Mouse (Mus musculus) gastrocnemius, postnatal 36 days (tissue): Measurements from ENCODE around the gene Tada2a. TPM values are rescaled to one million over a fixed set of nuclear protein-coding genes. Genes with fewer than 3 reads are reported as not detected.

Experiments
- DNase-seq, 2 experiments: peaks; one replicate each; pipeline ENCODE4 v3.0.0; 2022
- intact Hi-C: fragments of 180-260 bp; cut with DNase I; formaldehyde crosslinking; loops from one replicate; pipeline ENCODE4 v1.15.1; 2025
- total RNA-seq, 2 experiments: library from RNA; stranded (reverse); gene quantifications; 2 replicates each; pipeline ENCODE4 v1.2.3; 2021

Gene Tada2a
- total RNA-seq, 2 experiments from 2014 or later = 8.6 to 9.4 TPM

DNA sequence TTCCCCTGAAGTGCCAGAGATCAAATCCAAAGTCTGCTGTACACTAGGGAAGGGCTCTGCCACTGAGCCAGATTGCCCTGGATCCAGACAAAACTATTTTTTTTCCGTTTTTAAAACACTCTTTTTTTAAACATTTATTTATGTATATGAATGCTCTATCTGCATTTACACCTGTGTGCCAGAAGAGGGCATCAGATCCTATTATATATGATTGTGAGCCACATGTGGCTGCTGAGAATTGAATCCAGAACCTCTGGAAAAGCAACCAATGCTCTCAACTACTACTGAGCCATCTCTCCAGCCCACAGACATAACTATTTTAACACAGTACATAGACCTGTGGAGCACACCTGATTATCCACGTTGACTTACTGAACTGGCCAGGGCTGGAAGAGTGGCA lies 13.2 kb downstream of the Tada2a start:
- intact Hi-C loops = no loop called here
- no peak for DNase-seq

DNA sequence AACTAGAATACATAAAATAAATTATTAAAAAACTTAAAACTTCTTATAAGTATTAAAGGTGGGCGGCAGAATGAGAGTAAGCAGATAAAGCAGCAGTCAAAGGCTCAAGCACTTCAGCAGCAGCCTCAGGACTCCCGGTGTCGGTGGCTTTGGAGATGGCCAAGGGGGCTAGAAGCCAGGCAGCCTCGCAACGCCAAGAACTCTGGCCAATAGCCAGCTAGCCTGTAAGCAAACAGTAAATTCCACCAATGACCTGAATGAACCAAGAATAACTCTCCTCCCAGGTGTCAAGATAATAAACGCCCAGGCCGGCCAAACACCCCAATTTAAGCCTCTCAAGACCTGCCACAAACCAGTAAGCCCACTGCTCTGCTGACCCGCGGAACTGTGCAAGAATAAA lies 13.8 kb downstream of the Tada2a start:
- intact Hi-C loops = no loop called here
- DNase-seq = peak in 1 of 2 experiments; percentile 26

DNA sequence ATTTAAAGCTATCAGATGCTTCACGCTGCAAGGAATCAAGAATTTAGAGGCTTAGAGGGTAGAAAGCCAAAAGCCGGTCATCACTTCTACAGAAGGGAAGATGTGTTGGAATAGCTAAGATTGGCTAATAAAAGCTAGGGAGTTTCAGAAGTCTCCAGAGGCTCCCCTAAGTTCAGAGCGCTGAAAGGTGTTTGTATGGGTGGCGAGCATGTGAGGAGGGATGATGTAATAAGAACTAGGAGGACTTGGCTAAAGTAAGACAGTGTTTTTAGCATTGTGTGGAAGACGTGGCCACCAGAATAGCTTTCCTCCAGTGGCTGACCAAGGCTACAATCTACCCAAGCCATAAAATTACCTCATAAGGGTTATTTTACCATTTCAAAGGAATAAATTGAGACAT lies 15.8 kb downstream of the Tada2a start:
- DNase-seq = no peak
- intact Hi-C loops = no loop called here

DNA sequence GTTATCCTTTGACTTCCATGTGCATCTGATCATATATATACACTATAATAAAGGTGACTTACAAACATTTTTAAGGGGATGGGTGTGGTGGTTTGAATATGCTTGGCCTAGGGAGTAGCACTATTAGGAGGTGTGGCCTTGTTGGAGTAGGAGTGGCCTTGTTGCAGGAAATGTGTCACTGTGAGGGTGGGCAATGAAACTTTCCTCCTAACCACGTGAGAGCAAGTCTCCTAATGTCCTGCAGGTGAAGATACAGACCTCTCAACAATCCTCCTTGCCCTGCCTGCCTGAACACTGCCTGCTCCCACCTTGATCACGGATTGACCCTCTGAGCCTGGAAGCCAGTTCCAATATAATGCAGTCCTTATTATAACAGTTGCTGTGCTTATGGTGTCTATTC lies 22.3 kb downstream of the Tada2a start:
- DNase-seq = no peak

DNA sequence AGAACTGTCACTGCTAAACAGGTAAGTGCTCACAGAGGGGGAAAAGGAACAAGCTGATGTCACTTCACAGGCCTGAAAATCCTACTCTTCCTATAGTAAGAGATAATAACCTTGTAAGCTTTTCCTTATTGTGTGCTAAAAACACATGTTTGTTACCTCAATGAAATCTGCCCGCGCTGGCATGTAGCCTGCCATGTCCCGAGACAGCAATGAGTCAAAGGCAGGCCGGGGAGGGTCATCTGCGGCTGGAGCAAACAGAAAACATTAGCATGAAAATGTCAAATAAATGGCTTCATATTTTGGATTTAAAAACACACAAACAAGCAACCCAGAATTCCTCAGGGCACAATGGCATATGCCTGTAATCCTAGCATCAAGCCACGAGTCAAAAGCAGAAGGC lies 25.4 kb downstream of the Tada2a start:
- intact Hi-C loops = no loop called here
- no peak for DNase-seq

More for the DNA sequence above, 22.3 kb downstream of the Tada2a start:
- intact Hi-C loops = no loop called here

DNA sequence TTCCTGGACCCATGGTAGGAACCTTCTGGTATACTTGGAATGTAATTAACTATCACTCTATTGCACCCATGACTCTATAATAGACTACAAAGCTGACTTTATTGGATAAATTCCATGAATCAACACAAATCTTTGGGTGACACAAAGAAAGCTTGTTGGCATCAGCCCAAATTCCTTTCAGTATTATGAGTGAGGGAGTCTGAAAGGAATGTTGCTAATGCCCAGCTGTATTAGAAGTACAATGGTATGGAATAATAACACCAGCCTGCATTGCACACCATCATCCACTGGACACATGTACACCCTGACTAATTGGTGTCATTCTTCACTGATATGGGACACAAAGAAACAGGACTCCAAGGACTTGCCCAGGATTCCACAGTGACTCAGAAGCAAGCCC lies 28.2 kb downstream of the Tada2a start:
- DNase-seq = no peak
- intact Hi-C loops = no loop called here

DNA sequence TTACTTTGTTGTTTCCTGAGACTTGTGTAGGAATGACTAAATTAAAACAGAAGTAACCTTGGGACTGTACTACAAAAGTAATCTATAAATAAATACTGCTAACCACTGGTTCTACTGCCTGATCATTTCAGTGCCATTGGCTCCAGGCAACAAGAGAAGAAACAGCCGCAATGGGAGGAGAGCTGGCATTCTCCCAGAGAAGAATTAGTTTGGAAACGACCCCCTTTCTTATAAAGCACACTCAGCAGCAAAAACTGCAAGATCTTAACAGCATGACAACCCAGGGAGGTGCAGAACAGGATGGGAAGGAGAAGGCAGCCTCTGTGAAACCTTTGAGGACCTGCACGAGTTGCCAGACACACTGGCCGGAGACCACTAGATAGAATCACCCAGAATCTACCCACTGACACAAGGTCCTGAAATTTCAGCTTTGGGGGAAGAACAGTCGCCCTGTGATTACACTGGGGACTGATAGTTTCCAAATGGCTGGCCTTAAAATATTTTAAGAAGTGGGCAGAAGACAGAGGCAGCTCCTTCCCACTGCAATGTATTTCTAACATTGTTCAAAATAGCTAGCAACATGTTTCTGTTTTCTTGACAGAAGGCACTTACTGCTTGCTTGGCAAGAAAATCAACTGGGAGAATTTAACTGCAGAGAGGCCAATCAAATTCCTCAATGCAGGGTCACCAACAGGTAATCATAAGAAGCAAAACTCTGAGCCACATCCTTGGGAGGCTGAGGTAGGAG lies 32.0 kb downstream of the Tada2a start:
- intact Hi-C loops = no loop called here
- DNase-seq = no peak

DNA sequence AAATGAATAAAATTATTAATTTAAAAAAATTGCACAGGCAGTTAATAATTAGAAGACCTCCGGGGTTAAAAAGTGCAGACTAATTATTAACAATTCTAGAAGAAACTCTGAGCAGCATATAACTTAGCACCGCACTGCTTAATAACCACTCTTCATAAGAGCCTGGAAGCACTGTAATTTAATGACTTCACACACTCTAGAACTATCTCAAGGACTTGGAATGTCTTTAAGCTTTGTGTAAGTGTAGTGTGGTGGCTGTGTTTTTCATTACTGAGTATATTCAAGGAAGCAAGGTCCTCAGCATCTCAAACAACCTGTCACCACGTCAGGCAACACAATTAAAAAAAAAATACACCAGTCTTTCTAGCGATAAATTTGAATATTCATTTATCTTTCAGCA lies 34.3 kb downstream of the Tada2a start:
- DNase-seq = no peak
- intact Hi-C loops = no loop called here

DNA sequence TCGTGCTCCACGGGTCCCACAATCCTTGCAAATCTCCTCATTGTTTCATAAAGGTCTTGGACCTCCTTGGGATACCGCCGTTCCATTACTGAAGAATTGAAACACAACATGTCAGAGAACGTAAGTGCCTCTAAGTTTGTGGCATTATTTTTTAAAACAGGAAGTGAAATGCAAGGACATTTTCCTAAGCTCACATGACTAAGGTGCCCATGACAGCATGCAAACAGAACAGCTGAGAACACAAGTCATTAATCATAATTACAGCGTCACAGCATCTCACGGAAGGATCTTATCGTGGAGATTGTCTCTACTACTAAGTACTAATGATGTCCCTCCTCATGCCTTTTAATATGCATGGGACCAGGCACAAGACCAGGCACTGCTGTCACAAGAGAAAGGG lies 38.8 kb downstream of the Tada2a start:
- DNase-seq = no peak
- intact Hi-C loops = no loop called here

DNA sequence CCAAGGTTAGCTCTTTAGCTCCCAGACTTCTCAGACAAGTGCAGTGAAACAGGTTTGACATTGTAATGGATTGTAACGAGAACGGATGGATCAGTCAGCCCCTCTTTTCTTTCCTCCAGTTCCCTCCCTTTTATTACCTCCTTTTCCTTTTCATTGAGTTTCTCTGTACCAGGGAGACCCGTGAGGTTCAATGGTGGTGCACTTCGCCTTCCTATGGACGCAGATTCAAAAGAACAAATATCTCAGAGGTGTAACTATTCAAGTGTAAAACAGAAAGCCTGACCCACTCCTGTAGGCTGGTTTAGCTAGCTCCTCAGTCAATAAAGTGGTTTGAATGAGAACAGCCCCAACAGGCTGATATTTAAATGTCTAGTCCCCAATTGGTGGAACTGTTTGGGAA lies 47.5 kb downstream of the Tada2a start:
- intact Hi-C loops = no loop called here
- DNase-seq = no peak

DNA sequence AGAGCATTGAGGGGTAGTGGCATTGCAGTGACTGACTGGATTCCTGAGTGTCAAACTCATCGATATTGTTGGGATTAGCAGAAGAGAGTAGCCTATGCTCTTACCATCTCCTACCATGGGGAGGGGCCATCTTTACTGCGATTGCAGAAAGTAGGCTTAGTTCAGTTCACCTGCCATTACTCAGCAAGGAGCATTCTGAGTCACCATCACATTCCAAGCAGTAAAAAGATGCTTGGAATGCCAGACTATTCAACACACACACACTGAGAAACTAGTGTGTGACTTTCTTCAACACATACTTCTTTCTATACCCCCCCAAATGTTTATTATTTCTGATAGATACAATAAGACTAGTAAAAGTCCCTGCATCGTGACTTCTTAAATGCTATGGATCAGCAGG lies 49.1 kb downstream of the Tada2a start:
- intact Hi-C loops = no loop called here
- no peak for DNase-seq

DNA sequence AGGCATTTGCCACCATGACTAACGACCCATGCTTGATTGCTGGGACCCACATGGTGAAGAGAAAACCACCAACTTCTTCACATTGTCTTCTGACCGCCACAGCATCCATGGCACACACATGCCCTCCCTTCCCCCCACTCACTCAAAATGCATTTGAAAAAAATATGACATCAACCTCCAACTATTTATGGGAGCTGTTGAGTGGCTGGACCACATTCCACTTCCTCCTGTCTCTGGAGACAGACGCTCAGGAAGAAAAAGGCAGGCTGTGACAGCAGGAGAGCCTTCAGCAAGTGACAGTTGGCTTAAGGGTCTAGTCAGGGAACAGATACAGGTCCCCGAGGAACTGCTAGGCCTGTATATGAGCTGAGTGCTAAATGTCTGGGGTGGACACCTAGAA lies 49.5 kb downstream of the Tada2a start:
- DNase-seq = no peak
- intact Hi-C loops = no loop called here

DNA sequence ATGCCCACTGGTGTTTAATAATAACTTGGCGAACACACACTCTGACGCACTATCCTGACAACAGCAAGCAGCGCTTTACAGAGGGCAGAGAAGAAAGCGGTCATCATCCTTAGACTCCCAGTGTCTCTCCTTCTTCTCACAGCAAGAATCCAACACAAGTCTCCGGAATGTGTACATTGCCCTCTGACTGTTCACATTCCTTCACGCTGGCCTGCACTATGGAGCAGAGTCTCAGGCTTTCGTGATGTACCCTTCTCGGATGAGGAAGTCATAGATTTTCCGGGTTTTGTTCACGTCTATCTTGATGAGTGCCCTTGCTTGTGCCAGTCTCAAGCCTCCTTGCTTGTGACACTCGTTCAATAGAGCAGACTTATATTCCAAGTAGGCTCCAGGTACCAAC lies 50.0 kb downstream of the Tada2a start:
- DNase-seq = no peak
- intact Hi-C loops = no loop called here

DNA sequence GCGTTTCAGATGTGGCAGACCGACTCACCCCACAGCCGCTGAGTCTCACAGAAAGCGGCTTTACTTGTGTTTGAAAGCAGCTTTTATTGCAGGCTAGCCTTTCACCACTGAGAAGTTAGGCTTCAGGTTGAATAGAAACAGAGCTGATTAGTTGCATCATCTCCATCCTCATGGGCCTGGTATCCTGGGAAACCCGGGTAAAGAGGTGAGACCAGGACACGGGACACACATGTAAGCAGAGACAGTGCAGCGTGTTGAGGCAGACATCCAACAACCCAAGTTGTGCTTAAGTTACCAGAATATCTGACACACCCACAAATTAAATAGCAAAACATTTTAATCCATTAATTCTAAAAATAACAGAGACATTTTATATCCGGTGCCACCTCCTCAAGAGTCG lies 50.8 kb downstream of the Tada2a start:
- no peak for DNase-seq
- intact Hi-C loops = no loop called here

DNA sequence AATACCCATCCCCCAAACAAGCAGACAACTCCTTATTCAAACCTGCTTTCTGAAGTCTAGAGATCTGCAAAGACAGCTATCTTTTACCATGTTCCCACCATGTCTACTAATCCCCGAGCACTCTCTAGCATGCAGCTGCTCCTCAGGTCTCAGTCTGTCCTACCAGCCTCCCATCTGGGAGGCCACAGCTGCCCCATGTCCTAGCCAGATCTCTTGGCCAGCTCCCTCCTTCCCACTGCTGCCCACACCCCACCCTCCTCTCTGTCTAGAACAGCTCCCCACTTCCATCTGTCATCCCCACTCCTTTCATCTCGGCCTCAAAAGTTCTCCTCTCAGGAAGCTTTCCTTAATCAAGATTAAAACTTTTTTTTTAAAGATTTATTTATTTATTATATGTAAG lies 52.4 kb downstream of the Tada2a start:
- intact Hi-C loops = no loop called here

DNA sequence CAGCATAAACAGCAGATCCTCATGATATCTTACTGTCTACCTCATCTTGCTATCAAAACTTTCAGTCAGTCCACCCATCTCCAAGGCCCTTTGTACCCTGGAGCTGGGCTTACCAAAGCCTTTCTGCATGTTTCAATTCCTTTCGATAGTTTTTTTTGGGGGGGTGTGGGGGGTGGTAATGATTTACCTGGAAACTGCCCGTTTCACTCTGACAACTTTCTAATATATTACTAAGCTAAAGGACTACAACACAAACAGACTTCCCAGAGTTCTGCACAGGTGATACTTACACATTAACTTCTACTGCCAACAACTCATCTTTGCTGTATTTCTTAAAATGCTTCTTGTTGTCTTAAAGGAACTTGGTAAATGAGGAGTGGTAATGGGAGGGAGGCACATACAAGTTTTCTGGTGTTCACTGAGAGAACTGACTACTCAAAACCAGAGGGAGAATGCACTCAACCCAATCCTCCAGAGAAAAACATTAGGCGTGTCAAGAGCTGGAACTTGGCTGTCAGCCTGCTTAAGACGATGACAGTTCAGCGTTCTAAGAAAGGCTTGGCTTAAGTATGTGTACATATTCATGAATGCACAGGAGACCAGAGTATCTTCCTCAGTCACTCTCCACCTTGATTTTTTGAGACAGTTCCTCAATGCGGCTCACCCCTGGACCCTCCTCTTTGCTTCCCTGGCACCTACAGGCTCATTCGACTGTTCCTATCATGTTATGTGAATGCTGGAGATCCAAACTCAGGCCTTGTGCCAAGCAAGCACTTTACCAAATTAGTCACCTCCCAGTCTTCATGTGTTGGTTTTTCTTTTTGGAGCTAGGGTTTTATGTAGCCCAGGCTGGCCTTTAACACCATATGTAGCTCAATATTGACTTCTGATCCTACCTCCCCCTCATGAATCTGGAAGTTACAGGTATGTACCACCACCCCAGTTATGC lies 55.3 kb downstream of the Tada2a start:
- intact Hi-C loops = no loop called here
- DNase-seq = no peak

More for the DNA sequence above, 52.4 kb downstream of the Tada2a start:
- no peak for DNase-seq

DNA sequence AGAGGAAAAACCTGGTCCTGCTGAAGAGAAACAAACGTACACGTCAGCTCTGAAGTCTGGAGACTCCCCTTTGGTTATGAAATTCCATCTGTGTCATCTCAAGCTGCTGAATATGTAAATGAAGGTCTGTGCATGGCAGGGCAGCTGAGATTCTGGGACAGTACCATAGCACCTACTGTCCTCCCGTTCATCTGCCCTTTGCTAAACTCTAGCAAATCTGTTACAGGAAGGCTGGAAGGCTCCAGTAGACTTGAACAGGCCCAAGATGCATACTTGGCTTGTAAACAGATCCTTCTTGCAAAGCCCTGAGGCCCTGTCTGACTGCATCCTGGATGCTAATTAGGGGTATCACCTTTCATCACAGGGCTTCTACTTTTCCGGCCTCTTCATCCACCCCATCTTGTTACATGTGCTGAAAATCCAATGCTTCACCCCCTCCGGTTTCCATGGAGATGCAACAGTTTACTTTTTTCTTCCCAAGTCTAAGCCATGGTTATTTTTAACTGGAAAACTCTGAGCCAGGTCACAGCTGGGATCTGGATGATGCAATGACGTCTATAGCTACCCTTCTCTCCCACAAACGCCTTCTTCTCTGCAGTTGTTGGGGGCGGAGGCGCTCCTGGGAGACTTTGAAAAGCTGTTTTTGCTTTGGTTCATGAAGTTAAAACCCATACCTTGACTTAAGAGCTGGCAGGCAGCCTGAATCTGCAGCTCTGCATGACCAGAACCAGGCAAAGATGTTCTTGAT lies 56.3 kb downstream of the Tada2a start:
- DNase-seq = peak in 1 of 2 experiments; percentile 17

DNA sequence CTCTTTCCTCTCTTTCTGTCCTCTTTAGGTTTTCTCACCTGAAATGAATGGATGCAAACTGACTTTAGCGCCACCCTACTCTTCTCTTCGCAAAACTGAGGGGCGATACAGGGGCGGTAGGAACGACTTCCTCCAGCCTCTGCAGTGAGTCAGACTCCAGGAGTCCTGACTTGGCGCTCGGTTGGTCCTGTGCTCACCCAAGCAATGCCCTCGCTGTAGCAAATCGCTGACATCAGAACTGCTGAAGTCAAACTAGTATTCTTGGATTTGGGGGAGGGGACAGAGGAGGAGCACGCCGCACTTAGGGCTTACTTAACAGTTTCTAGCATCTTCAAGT lies 60.4 kb downstream of the Tada2a start, which contains the start of gene Dusp14:
TSS of gene Dusp14 (minus strand) at position 228 of the 337 bp plus-strand sequence.
- intact Hi-C loops = no loop called here
- no peak for DNase-seq

More for the DNA sequence above, 56.3 kb downstream of the Tada2a start:
- intact Hi-C loops = no loop called here

DNA sequence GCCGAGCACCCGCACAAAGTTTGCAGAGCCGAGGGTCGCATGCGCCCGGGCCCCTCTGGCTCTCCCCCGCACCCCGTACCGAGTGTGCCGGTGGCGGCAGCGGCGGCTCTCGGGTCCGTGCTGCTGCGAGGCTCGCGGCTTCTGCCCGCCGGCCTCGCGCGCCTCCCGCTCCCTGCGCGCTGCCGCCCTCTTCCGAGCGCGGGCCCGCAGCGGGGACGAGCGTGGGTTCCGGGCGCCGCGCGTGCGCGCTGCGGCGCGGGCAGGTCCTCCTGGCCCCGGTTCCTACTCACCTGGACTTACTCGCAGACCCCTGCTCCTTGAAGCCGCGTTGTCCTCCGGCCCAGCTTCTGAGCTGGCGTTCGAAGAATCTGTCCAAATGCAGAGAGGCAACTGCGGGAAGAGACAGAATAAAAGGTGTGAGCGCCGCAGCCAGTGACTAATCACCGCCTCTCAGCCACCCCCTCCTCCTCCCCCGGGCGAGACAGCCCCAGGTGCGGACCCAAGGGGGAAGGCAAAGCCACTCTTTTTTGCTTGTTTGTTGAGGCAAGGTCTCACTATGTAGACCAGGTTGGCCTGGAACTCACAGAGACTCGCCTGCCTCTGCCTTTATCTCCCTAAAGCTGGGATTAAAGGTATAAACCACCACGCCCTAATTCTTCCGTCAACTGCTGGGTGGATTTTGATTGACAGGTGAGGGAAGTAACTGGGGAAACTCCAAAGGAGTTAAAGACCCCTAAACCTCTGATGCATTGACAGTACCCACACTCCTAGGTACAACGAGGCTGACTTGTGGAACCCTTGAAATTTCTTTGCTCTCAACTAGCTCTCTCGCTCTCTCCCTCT lies 61.0 kb downstream of the Tada2a start:
- DNase-seq = peak; percentile 30 to 50
- intact Hi-C loops = no loop called here

DNA sequence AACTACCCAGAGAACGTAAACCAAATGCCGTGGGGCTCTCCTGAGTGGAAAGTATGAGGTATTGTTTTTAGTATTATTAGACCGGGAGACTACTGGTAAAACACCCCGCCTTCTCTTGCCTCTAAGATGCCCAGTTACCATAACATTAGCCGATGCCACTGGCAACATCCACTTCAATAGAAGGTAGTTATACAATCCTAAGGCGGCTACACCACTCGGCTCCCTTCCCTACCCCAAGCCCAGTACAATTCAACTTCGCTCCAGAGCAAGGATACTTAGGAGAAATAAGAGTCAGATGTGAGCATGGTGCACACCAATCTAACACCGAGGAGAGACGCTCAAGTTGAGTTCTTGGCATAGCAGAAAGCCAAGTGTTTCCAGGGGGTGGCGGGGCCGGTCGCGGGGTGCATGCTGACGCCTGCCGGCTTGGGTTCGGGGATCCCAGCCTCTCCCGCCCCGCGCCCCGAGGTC lies 61.6 kb downstream of the Tada2a start:
- intact Hi-C loops = no loop called here

More for the DNA sequence above, 61.6 kb downstream of the Tada2a start:
- peak in 1 of 2 experiments; percentile 42 for DNase-seq
